Mouse (Mus musculus): ENCODE results near the gene Cog4. TPM values are rescaled to one million over a fixed set of nuclear protein-coding genes. Genes with fewer than 3 reads are reported as not detected.
"Not testable (repeated sequence)": the region's sequence is repeated elsewhere in the genome, so short reads cannot be mapped to it uniquely, and the experiment has no call there.

Gene Cog4
- polyA plus RNA-seq, 1 experiment from 2014 or later = 74.2 TPM

DNA sequence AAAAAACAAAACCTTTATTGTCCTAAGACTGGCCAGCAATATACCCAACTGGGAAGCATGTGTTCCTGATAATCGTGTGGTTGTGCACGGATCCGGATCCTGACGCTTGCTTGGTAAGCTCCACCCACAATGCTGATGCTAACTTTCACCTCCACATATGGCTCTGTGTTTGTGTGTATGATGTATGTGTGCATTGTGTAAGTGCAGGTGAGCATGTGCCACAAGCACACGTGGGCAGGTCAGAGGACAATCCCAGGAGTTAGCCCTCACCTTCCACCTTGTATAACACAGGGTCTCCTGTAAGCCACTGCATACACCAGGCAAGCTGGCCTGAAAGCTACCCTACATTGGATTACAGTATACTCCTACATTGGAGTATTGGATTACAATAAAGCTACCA, 3.2 kb upstream of the Cog4 start:
- Histone ChIP-seq H3K4me3 (no peak overlapping the region), H3K9ac (no peak overlapping the region), H3K27me3 (no peaks in the 10 kb centered on the region), H3K4me2 (no peak overlapping the region), H3K4me1 (replicated peaks) (peaks cover 29% of the 10 kb centered on the region), H3K9me3 (no peaks in the 10 kb centered on the region), H3K36me3 (peaks cover 64% of the 10 kb centered on the region), H3K27ac (replicated peaks) (no peak overlapping the region)
- 91% methylated on average over 5 of the region's 5 CpGs for WGBS
- no peak for ATAC-seq (ENCODE audit: low read depth)

- Histone ChIP-seq H3K9ac (0 out of 2 replicates have a peak overlapping the region, but pooled peaks have one; percentile 97), H3K36me3 (peaks cover 52% of the 10 kb centered on the region), H3K4me3 (peak overlapping the region; percentile 96; the same call in 1 of the 2 replicates), H3K4me1 (replicated peaks) (peaks cover 33% of the 10 kb centered on the region), H3K9me3 (no peaks in the 10 kb centered on the region), H3K27me3 (no peaks in the 10 kb centered on the region), H3K27ac (replicated peaks) (no peak overlapping the region), H3K4me2 (peak overlapping the region; percentile 80)
- no peak for ATAC-seq (ENCODE audit: low read depth)
- 84% methylated on average over 3 of the region's 3 CpGs for WGBS
Measured at GRCm38 (mm10) chr8:110844941-110845340, 1.5 kb upstream of the Cog4 start.

DNA sequence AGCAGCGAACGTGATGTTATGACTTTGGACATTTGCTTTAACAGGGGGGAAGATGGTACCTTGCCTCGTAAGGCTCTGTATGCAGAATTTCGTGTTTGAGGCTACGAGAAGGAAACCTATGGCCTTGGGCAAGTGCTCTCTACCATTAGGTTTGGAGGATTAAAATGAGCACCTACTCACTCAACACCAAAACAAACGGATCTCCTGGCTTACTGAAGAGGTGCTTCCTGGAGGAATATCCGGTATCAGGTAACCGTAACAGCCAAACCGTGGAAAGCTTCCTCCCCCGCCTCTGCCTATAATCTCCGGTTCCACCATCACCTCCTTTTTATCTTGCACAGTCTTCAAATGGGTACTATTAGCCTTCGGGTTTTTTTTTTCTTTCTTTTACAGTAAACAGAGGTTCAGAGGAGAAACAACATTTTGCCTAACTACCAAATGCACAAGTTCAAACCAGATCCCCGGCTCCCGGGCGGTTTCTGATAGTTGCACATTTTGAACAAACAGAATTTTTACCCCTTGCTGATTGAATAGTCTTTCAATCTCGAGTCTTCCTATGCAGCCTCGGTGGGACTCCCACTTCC, 487 bp upstream of the Cog4 start:
- ATAC-seq (ENCODE audit: low read depth) = no peak
- peak overlapping the region; percentile 97 for H3K9ac ChIP-seq
- peaks cover 52% of the 10 kb centered on the region for H3K36me3 ChIP-seq
- H3K4me3 ChIP-seq = peak overlapping the region; percentile 96
- H3K9me3 ChIP-seq = no peaks in the 10 kb centered on the region
- 11% methylated on average over 17 of the region's 17 CpGs for WGBS
- peak overlapping the region; percentile 94 for H3K27ac ChIP-seq (replicated peaks)
- peak overlapping the region; percentile 80 for H3K4me2 ChIP-seq
- no peaks in the 10 kb centered on the region for H3K27me3 ChIP-seq
- peaks cover 33% of the 10 kb centered on the region for H3K4me1 ChIP-seq (replicated peaks)

GRCm38 (mm10) chr8:110847171-110847549, 760 bp downstream of the Cog4 start:
- peak overlapping the region; percentile 96 for H3K4me3 ChIP-seq
- H3K27ac ChIP-seq (replicated peaks) = peak overlapping the region; percentile 94
- no peaks in the 10 kb centered on the region for H3K27me3 ChIP-seq
- H3K36me3 ChIP-seq = peaks cover 54% of the 10 kb centered on the region
- H3K4me2 ChIP-seq = peak overlapping the region; percentile 80
- 2% methylated on average over 13 of the region's 13 CpGs for WGBS
- no peaks in the 10 kb centered on the region for H3K9me3 ChIP-seq
- peaks cover 33% of the 10 kb centered on the region for H3K4me1 ChIP-seq (replicated peaks)
- peak; percentile 43; the same call in 1 of the 2 replicates for ATAC-seq (ENCODE audit: low read depth)
- peak overlapping the region; percentile 81 for H3K9ac ChIP-seq

DNA sequence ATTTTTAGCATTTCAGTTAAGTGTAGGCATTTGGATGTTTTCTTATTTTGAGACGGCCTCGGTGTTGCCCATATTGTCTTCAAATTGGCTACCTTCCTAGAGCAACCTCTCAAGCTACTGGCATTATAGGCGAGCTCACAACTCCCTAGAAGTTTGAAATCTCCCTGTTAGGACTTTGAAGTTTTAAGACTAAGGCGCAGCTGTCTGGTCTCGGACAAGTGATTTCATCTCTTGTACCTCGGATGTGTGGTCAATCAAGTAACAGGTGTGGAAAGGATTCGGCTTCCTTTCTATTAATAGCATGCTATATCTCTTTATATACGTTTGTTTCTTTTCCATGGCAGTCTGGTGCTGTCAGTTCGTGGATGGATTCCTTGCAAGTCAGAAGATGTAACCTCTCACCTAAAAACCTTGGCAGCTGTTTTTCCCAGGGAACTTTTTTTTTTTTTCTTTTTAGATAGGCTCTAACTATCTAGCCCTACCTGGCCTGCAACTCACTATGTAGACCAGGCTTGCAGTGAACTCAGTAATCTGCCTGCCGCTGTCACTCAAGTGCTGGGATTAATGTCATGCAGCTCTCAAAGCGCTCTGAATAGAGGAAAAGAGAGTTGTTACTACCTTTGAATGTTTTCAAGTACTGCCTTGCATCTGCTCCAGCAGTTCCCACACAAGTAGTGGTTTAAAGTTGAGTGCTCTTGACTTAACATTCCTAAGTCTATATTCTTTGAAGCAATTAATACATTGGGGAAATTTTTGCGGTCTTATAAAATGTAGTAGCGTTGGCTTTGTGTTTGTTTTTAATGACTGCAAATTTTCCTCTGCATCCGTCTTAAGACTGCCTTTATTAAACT, 1.5 kb downstream of the Cog4 start:
- peak overlapping the region; percentile 80 for H3K4me2 ChIP-seq
- no peak for ATAC-seq (ENCODE audit: low read depth)
- WGBS = 67% methylated on average over 14 of the region's 14 CpGs
- H3K36me3 ChIP-seq = peaks cover 54% of the 10 kb centered on the region
- peaks cover 33% of the 10 kb centered on the region for H3K4me1 ChIP-seq (replicated peaks)
- peak overlapping the region; percentile 81 for H3K9ac ChIP-seq
- H3K9me3 ChIP-seq = no peaks in the 10 kb centered on the region
- no peaks in the 10 kb centered on the region for H3K27me3 ChIP-seq
- H3K27ac ChIP-seq (replicated peaks) = no peak overlapping the region
- H3K4me3 ChIP-seq = peak overlapping the region; percentile 96

DNA sequence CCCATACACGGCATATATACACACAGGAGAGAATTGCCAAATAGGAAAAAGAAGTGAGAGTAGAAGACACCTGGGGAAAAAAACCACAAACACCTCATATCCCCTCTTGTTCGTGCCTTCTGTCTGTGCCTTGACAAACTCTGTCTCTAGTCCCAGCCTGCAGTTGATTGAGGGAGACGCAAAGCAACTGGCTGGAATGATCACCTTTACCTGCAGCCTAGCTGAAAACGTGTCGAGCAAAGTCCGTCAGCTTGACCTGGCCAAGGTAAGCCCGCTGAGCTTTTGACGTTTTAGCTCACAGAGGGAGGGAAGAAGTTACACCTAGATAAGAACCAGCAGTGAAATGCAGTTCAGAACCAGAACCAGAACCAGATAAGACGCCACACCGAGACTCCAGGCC, 4.8 kb downstream of the Cog4 start:
- no peak for ATAC-seq (ENCODE audit: low read depth)
- WGBS = 96% methylated on average over 10 of the region's 10 CpGs
- no peak overlapping the region for H3K9ac ChIP-seq

DNA sequence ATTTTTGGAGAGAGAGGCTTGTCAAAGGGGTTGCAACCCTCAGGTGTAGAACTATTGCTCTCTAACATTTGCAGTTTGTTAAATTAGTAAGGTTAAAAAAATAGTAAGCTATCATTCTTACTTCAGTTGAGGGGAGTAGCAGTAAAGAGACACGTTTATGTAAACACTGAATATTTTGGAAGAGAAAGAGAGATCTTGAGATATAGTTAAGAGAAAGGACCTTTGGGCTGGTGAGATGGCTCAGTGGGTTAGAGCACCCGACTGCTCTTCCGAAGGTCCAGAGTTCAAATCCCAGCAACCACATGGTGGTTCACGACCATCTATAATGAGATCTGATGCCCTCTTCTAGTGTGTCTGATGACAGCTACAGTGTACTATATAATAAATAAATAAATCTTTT, 9.7 kb downstream of the Cog4 start:
- H3K4me1 ChIP-seq (replicated peaks) = not testable (repeated sequence)
- 92% methylated on average over 4 of the region's 4 CpGs for WGBS

More for the DNA sequence above, 4.8 kb downstream of the Cog4 start:
- Histone ChIP-seq H3K36me3 (peaks cover 68% of the 10 kb centered on the region), H3K27me3 (no peaks in the 10 kb centered on the region), H3K4me1 (replicated peaks) (peaks cover 13% of the 10 kb centered on the region), H3K27ac (replicated peaks) (no peak overlapping the region), H3K4me3 (no peak overlapping the region), H3K9me3 (no peaks in the 10 kb centered on the region), H3K4me2 (no peak overlapping the region)

GRCm38 (mm10) chr8:110856760-110857461, 10.5 kb downstream of the Cog4 start:
- Histone ChIP-seq H3K4me2 (no peak overlapping the region), H3K9ac (no peak overlapping the region), H3K27me3 (no peaks in the 10 kb centered on the region), H3K9me3 (no peaks in the 10 kb centered on the region), H3K4me3 (no peak overlapping the region), H3K4me1 (replicated peaks) (no peaks in the 10 kb centered on the region), H3K36me3 (peaks cover 94% of the 10 kb centered on the region), H3K27ac (replicated peaks) (no peak overlapping the region)
- ATAC-seq (ENCODE audit: low read depth) = no peak
- 92% methylated on average over 5 of the region's 5 CpGs for WGBS

More for the DNA sequence above, 9.7 kb downstream of the Cog4 start:
- H3K4me3 ChIP-seq; H3K9me3 ChIP-seq; H3K4me2 ChIP-seq; H3K27ac ChIP-seq (replicated peaks); H3K27me3 ChIP-seq; ATAC-seq (ENCODE audit: low read depth); H3K9ac ChIP-seq: not testable (repeated sequence)
- peaks cover 96% of the 10 kb centered on the region for H3K36me3 ChIP-seq

- Histone ChIP-seq H3K9me3 (no peaks in the 10 kb centered on the region), H3K27me3 (no peaks in the 10 kb centered on the region), H3K4me3 (no peak overlapping the region), H3K4me1 (replicated peaks) (no peaks in the 10 kb centered on the region), H3K36me3 (peaks cover 94% of the 10 kb centered on the region), H3K27ac (replicated peaks) (no peak overlapping the region), H3K9ac (no peak overlapping the region), H3K4me2 (no peak overlapping the region)
- no peak for ATAC-seq (ENCODE audit: low read depth)
- WGBS = 87% methylated on average over 7 of the region's 7 CpGs
Measured at GRCm38 (mm10) chr8:110859651-110860501, 13.5 kb downstream of the Cog4 start.

GRCm38 (mm10) chr8:110861347-110862025, 15.1 kb downstream of the Cog4 start:
- H3K27ac ChIP-seq (replicated peaks); ATAC-seq (ENCODE audit: low read depth): not testable (repeated sequence)
- 95% methylated on average over 7 of the region's 7 CpGs for WGBS

GRCm38 (mm10) chr8:110870501-110870900, 24.1 kb downstream of the Cog4 start:
- 97% methylated on average over 2 of the region's 2 CpGs for WGBS
- H3K36me3 ChIP-seq = peaks cover 91% of the 10 kb centered on the region
- no peak overlapping the region for H3K9ac ChIP-seq
- ATAC-seq (ENCODE audit: low read depth) = no peak
- H3K4me1 ChIP-seq (replicated peaks) = no peaks in the 10 kb centered on the region
- no peak overlapping the region for H3K27ac ChIP-seq (replicated peaks)
- no peaks in the 10 kb centered on the region for H3K27me3 ChIP-seq
- H3K4me2 ChIP-seq = no peak overlapping the region
- no peaks in the 10 kb centered on the region for H3K9me3 ChIP-seq
- H3K4me3 ChIP-seq = no peak overlapping the region

More at GRCm38 (mm10) chr8:110861347-110862025, 15.1 kb downstream of the Cog4 start:
- not testable (repeated sequence) for H3K4me2 ChIP-seq; H3K4me1 ChIP-seq (replicated peaks); H3K9me3 ChIP-seq; H3K27me3 ChIP-seq; H3K9ac ChIP-seq; H3K4me3 ChIP-seq
- peaks cover 94% of the 10 kb centered on the region for H3K36me3 ChIP-seq
